11 mouse cellular contexts compared by ENCODE assay signal in genomic region chr6:142363019-142363576, GRCm38 (mm10). TPM values are rescaled to one million over a fixed set of nuclear protein-coding genes. Genes with fewer than 3 reads are reported as not detected.
DNase-seq lines count a peak whose midpoint lies in the region; ATAC-seq and TF ChIP-seq lines count a peak whose summit lies in the region.
"Had no signal": no experiment of that assay in that cellular context is flagged by ENCODE, and none has a peak within 500 bp of the region (broad histone marks: within the 10 kb centered on the region; RNA-seq: fewer than 3 reads in every experiment).

No protein-coding gene starts in this region.

- 46% methylated on average over 9 of the region's 9 CpGs for WGBS in cerebellum, adult 2 months
- 74% methylated on average over 9 of the region's 9 CpGs for WGBS in heart, embryonic 10.5 days

- no peak overlapping the region for H3K27ac ChIP-seq in cerebellum, adult 2 months (ENCODE audit: insufficient read depth, low read length)
- H3K27ac ChIP-seq in layer of hippocampus, adult 2 months = no peak overlapping the region
- H3K27ac ChIP-seq in heart, embryonic 10.5 days = no peak overlapping the region
- H3K27ac ChIP-seq: hindbrain, embryonic 15.5 days; limb, embryonic 13.5 days; neural tube, embryonic 13.5 days had no signal

- no peak overlapping the region for H3K4me3 ChIP-seq in cerebellum, adult 2 months (replicated peaks; ENCODE audit: insufficient read depth, low read depth, low read length)
- no peak overlapping the region for H3K4me3 ChIP-seq in layer of hippocampus, adult 2 months
- H3K4me3 ChIP-seq in heart, embryonic 10.5 days = no peak overlapping the region
- H3K4me3 ChIP-seq: hindbrain, embryonic 15.5 days; limb, embryonic 13.5 days; neural tube, embryonic 13.5 days had no signal

- H3K36me3 ChIP-seq in heart, embryonic 10.5 days = peaks cover 81% of the 10 kb centered on the region

- no peak for ATAC-seq in Patski

- TF ChIP-seq CTCF in cerebellum, adult 2 months (IDR thresholded peaks at IDR 0.05; ENCODE audit: borderline replicate concordance, insufficient read depth, low read depth, low read length) = peak; percentile 35; the same call in 1 of the 2 replicates
- peak; percentile 63 for TF ChIP-seq CTCF in layer of hippocampus, adult 2 months (conservative IDR thresholded peaks at IDR 0.05)
- TF ChIP-seq CTCF in Patski (IDR thresholded peaks at IDR 0.05) = peak; percentile 71

- CTCF ChIA-PET in Patski (lab: Charles Lee) = interaction anchor here (0.6 to 2.6 kb wide), 9 partner anchors 10 to 155 kb away, joined by 3 to 16 read pairs (median 4); no protein-coding TSS in a partner anchor

- no peak for DNase-seq in cerebellum, adult 2 months
- DNase-seq in cerebellum, adult 9-11 months = no peak
- DNase-seq in layer of hippocampus, adult 2 months (ENCODE audit: low spot score in 2 of 2) = peak in 1 of 2 experiments; percentile 29
- no peak for DNase-seq in layer of hippocampus, adult 8-10 months (ENCODE audit: low spot score in 2 of 2)
- no peak for DNase-seq in Patski (ENCODE audit: low read depth, low spot score)
- peak; percentile 40 for DNase-seq in lung, postnatal 36 days
- DNase-seq in spleen, postnatal 14 days (ENCODE audit: low spot score in 2 of 2) = no peak
- no peak for DNase-seq in heart, embryonic 10.5 days (ENCODE audit: low spot score)

- no peak for TF ChIP-seq POLR2A in cerebellum, adult 2 months (IDR thresholded peaks at IDR 0.05; ENCODE audit: borderline replicate concordance, insufficient read depth, low read length)

- in situ Hi-C loops in Patski (cut with MboI; ENCODE audit: low pct_unique_long_range_greater_than_20kb) = loop anchor here (25.0 kb wide), 1 partner anchor 799 kb away; the partner anchor contains the start of gene Etnk1

- POLR2A ChIA-PET in Patski (lab: Charles Lee) = no interaction called here

- H3K27me3 ChIP-seq in cerebellum, adult 2 months (ENCODE audit: control insufficient read depth, insufficient read depth, low read length) = no peaks in the 10 kb centered on the region
- no peaks in the 10 kb centered on the region for H3K27me3 ChIP-seq in Patski
- no peaks in the 10 kb centered on the region for H3K27me3 ChIP-seq in heart, embryonic 10.5 days (ENCODE audit: insufficient read depth, poor library complexity, severe bottlenecking)
- H3K27me3 ChIP-seq: hindbrain, embryonic 15.5 days; limb, embryonic 13.5 days; neural tube, embryonic 13.5 days had no signal

- H3K9me3 ChIP-seq in heart, embryonic 10.5 days = no peaks in the 10 kb centered on the region
- H3K9me3 ChIP-seq: hindbrain, embryonic 15.5 days; limb, embryonic 13.5 days; neural tube, embryonic 13.5 days had no signal

- no peaks in the 10 kb centered on the region for H3K4me1 ChIP-seq in cerebellum, adult 2 months (ENCODE audit: control insufficient read depth, insufficient read depth, low read length)
- no peaks in the 10 kb centered on the region for H3K4me1 ChIP-seq in heart, embryonic 10.5 days
- H3K4me1 ChIP-seq: hindbrain, embryonic 15.5 days; limb, embryonic 13.5 days; neural tube, embryonic 13.5 days had no signal

RNA-seq across cellular contexts. Expression of gene Pyroxd1, which starts 17.6 kb away (rescaled TPM):
- 10.9 and 11.7 TPM in 2 replicates for polyA plus RNA-seq in cerebellum, adult 2 months (2012; rRNA removed)
- total RNA-seq in layer of hippocampus, adult 2 months (2021) = 10 to 100 TPM; 12.8 to 15.7 TPM
- total RNA-seq in layer of hippocampus, adult 8-10 months (2022) = 10 to 100 TPM; 12.2 to 17.3 (median 14.7) TPM
- polyA plus RNA-seq in Patski (2021) = 33.0 TPM
- 13.8 and 14.3 TPM in 2 replicates for polyA plus RNA-seq in heart, embryonic 10.5 days (2016; fragmentation: Nextera tagmentation; extraction: Ambion mirVana)

RNA-seq across cellular contexts. Expression of gene Recql, which starts 23.8 kb away (rescaled TPM):
- polyA plus RNA-seq in cerebellum, adult 2 months (2012; rRNA removed) = 12.8 and 13.1 TPM in 2 replicates
- 10 to 100 TPM; 26.7 to 26.9 TPM for total RNA-seq in layer of hippocampus, adult 2 months (2021)
- 10 to 100 TPM; 21.8 to 25.7 (median 23.6) TPM for total RNA-seq in layer of hippocampus, adult 8-10 months (2022)
- 16.1 TPM for polyA plus RNA-seq in Patski (2021)
- polyA plus RNA-seq in heart, embryonic 10.5 days (2016; fragmentation: Nextera tagmentation; extraction: Ambion mirVana) = 27.9 and 28.0 TPM in 2 replicates

RNA-seq across cellular contexts. Expression of gene Golt1b, which starts 23.9 kb away (rescaled TPM):
- polyA plus RNA-seq in cerebellum, adult 2 months (2012; rRNA removed) = 25.6 and 26.4 TPM in 2 replicates
- total RNA-seq in layer of hippocampus, adult 2 months (2021) = 10 to 100 TPM; 28.6 TPM
- 10 to 100 TPM; 30.6 to 34.0 (median 33.0) TPM for total RNA-seq in layer of hippocampus, adult 8-10 months (2022)
- polyA plus RNA-seq in Patski (2021) = 44.6 TPM
- polyA plus RNA-seq in heart, embryonic 10.5 days (2016; fragmentation: Nextera tagmentation; extraction: Ambion mirVana) = 100 and 102 TPM in 2 replicates

RNA-seq across cellular contexts. Expression of gene Slco1a5, which starts 40.3 kb away (rescaled TPM):
- 0.13 and 0.36 TPM in 2 replicates for polyA plus RNA-seq in cerebellum, adult 2 months (2012; rRNA removed)
- not detected for total RNA-seq in layer of hippocampus, adult 2 months (2021)
- total RNA-seq in layer of hippocampus, adult 8-10 months (2022) = under 1 TPM in 1 of 4 experiments, not detected in 3; 0.32 TPM
- polyA plus RNA-seq in Patski (2021) = 6.0 TPM
- 0.08 TPM in 1 of 2 replicates, not detected in the other for polyA plus RNA-seq in heart, embryonic 10.5 days (2016; fragmentation: Nextera tagmentation; extraction: Ambion mirVana)
- polyA plus RNA-seq: limb, embryonic 13.5 days; neural tube, embryonic 13.5 days had no signal

RNA-seq across cellular contexts. Expression of gene Spx, which starts 50.1 kb away (rescaled TPM):
- 8.8 and 9.2 TPM in 2 replicates for polyA plus RNA-seq in cerebellum, adult 2 months (2012; rRNA removed)
- total RNA-seq in layer of hippocampus, adult 2 months (2021) = 1 to 10 TPM; 1.2 to 2.9 TPM
- total RNA-seq in layer of hippocampus, adult 8-10 months (2022) = 1 to 10 TPM in 1 of 4 experiments, under 1 TPM in 3; 0.70 to 1.2 (median 0.87) TPM
- polyA plus RNA-seq in Patski (2021) = 0.06 TPM
- polyA plus RNA-seq in heart, embryonic 10.5 days (2016; fragmentation: Nextera tagmentation; extraction: Ambion mirVana) = 0.52 and 0.83 TPM in 2 replicates
